Mouse (Mus musculus): ENCODE measurements at regions not wholly inside any gene's neighbourhood (a gene's known extent, or its start where the extent isn't known, plus 50 kb on each side); places are given as distances from the start of the nearest gene placed in this dataset.

DNA sequence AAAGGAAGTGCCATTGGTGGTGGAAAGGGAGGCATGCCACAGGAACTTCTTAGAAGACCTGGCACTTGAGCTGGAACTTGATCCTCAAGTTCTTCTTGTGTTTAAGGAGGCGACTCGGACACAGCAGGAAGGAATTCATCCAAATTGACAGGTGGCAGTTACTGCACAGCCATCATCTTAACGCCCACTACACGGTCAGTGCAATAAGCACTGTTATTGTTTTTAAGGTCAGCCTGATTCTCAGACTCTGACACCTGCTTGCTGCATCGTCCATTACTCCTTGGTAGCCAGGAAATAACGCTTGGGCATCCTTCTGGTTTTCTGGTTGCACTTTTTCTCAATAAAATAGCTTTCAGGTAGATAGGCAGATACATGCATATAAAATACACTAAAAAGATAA is 118.6 kb upstream of the Cdyl start:
- Histone ChIP-seq H3K4me2 (ENCODE audit: low read depth, low read length) (no peak overlapping the region), H3K9me3 (replicated peaks; ENCODE audit: control insufficient read depth, low read length) (no peaks in the 10 kb centered on the region), H3K36me3 (replicated peaks; ENCODE audit: control insufficient read depth, insufficient read depth, low read length) (no peaks in the 10 kb centered on the region), H3K27me3 (ENCODE audit: control insufficient read depth, insufficient read depth, low read length) (no peaks in the 10 kb centered on the region), H3K4me3 (ENCODE audit: low read depth, low read length) (no peak overlapping the region), H3K9ac (replicated peaks; ENCODE audit: low read depth, low read length) (no peak overlapping the region), H3K27ac (ENCODE audit: low read depth) (no peak overlapping the region), H3K4me1 (ENCODE audit: control insufficient read depth, insufficient read depth) (0 out of 2 replicates have a peak, but pooled peaks cover 5% of the 10 kb centered on the region)
- ATAC-seq (ENCODE audit: insufficient read depth, low read depth) (no peak), DNase-seq (ENCODE audit: low spot score) (no peak)
- TF ChIP-seq CTCF (IDR thresholded peaks at IDR 0.05; ENCODE audit: low read depth) (no peak), EP300 (IDR thresholded peaks at IDR 0.05; ENCODE audit: low read depth) (no peak)
- 81% methylated on average over 6 of the region's 6 CpGs for WGBS

DNA sequence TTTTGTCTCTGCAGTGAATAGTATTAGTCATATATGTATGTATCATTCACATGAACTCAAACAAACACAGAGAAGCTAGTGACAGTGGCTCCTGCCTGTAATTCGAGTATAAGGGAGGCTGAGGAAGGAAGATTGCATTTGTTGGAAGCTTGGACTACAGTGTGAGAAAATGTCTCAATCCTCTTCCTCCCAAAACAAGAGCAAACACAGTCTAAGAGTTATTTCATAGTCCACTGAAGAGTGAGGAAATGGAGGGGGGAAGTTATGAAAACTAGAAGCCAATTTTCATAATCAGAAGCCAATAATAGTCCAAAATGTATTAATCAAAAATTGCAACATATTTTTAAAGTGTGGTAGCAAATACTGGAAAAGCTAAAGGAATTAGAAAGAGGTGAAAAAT is 95.6 kb upstream of the Cdyl start:
- no peak for ATAC-seq (ENCODE audit: insufficient read depth, low read depth)
- no peak overlapping the region for H3K4me3 ChIP-seq (ENCODE audit: low read depth, low read length)
- no peaks in the 10 kb centered on the region for H3K4me1 ChIP-seq (ENCODE audit: control insufficient read depth, insufficient read depth)
- no peaks in the 10 kb centered on the region for H3K36me3 ChIP-seq (replicated peaks; ENCODE audit: control insufficient read depth, insufficient read depth, low read length)
- no peak overlapping the region for H3K9ac ChIP-seq (replicated peaks; ENCODE audit: low read depth, low read length)
- 34% methylated on average over 1 of the region's 1 CpGs for WGBS
- no peaks in the 10 kb centered on the region for H3K27me3 ChIP-seq (ENCODE audit: control insufficient read depth, insufficient read depth, low read length)
- no peak overlapping the region for H3K4me2 ChIP-seq (ENCODE audit: low read depth, low read length)
- no peaks in the 10 kb centered on the region for H3K9me3 ChIP-seq (replicated peaks; ENCODE audit: control insufficient read depth, low read length)
- H3K27ac ChIP-seq (ENCODE audit: low read depth), result no peak overlapping the region
- TF ChIP-seq EP300 (IDR thresholded peaks at IDR 0.05; ENCODE audit: low read depth) (no peak), CTCF (IDR thresholded peaks at IDR 0.05; ENCODE audit: low read depth) (no peak)
- no peak for DNase-seq (ENCODE audit: low spot score)

DNA sequence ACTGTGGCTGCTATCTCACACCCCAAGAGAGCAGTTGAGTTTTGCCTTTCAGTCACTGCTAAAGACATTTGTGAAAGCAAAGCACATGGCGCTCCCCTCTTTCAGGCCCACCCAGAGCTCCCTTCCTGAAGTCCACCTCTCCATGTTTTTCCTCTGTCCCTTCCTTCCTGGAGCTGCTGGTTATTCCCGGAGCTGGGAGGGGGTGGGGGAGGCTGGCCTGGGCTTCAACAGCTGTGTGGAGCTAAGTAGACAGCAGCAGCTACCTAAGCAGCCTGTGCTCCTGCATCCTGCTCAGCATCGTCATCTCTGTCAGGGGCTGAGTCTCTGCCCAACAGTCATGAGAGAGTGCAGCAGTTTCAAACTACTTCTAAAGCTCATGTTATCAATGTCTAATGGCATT is 78.0 kb upstream of the Cdyl start:
- H3K9ac ChIP-seq (replicated peaks; ENCODE audit: low read depth, low read length), result no peak overlapping the region
- ATAC-seq (ENCODE audit: insufficient read depth, low read depth), result 0 out of 2 replicates have a peak, but pooled peaks have one; percentile 36
- no peaks in the 10 kb centered on the region for H3K4me1 ChIP-seq (ENCODE audit: control insufficient read depth, insufficient read depth)
- H3K36me3 ChIP-seq (replicated peaks; ENCODE audit: control insufficient read depth, insufficient read depth, low read length), result no peaks in the 10 kb centered on the region
- no peaks in the 10 kb centered on the region for H3K27me3 ChIP-seq (ENCODE audit: control insufficient read depth, insufficient read depth, low read length)
- DNase-seq (ENCODE audit: low spot score), result no peak
- no peak overlapping the region for H3K4me2 ChIP-seq (ENCODE audit: low read depth, low read length)
- 17% methylated on average over 3 of the region's 3 CpGs for WGBS
- no peak overlapping the region for H3K27ac ChIP-seq (ENCODE audit: low read depth)
- TF ChIP-seq CTCF (IDR thresholded peaks at IDR 0.05; ENCODE audit: low read depth) (no peak), EP300 (IDR thresholded peaks at IDR 0.05; ENCODE audit: low read depth) (no peak)
- H3K4me3 ChIP-seq (ENCODE audit: low read depth, low read length), result no peak overlapping the region
- H3K9me3 ChIP-seq (replicated peaks; ENCODE audit: control insufficient read depth, low read length), result no peaks in the 10 kb centered on the region

DNA sequence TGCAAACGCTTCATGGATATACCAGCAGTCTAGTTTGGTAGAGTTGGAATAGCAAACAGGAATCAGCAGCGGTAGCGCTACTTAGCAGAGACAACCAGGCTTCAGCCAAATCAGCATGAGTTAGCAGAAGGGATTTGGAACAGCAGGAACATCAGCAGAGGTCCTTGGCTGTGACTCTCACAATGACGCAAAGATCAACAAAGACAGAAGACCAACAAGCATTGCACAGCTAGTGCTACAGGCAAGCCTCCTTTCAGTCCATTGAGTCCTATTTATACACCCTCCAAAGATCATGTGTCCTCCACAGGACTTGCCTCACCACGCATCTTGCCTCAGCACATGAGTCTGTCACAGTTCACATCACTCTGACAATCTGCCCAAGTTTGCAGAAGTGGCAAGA is 61.6 kb upstream of the Cdyl start:
- ATAC-seq (ENCODE audit: insufficient read depth, low read depth) (no peak), DNase-seq (ENCODE audit: low spot score) (no peak)
- H3K4me2 ChIP-seq (ENCODE audit: low read depth, low read length), result no peak overlapping the region
- no peak overlapping the region for H3K27ac ChIP-seq (ENCODE audit: low read depth)
- no peaks in the 10 kb centered on the region for H3K9me3 ChIP-seq (replicated peaks; ENCODE audit: control insufficient read depth, low read length)
- H3K4me1 ChIP-seq (ENCODE audit: control insufficient read depth, insufficient read depth), result no peaks in the 10 kb centered on the region
- WGBS, result 82% methylated on average over 5 of the region's 5 CpGs
- TF ChIP-seq CTCF (IDR thresholded peaks at IDR 0.05; ENCODE audit: low read depth), result no peak
- TF ChIP-seq EP300 (IDR thresholded peaks at IDR 0.05; ENCODE audit: low read depth), result no peak
- H3K27me3 ChIP-seq (ENCODE audit: control insufficient read depth, insufficient read depth, low read length), result no peaks in the 10 kb centered on the region
- H3K36me3 ChIP-seq (replicated peaks; ENCODE audit: control insufficient read depth, insufficient read depth, low read length), result no peaks in the 10 kb centered on the region
- H3K4me3 ChIP-seq (ENCODE audit: low read depth, low read length), result no peak overlapping the region
- H3K9ac ChIP-seq (replicated peaks; ENCODE audit: low read depth, low read length), result no peak overlapping the region

DNA sequence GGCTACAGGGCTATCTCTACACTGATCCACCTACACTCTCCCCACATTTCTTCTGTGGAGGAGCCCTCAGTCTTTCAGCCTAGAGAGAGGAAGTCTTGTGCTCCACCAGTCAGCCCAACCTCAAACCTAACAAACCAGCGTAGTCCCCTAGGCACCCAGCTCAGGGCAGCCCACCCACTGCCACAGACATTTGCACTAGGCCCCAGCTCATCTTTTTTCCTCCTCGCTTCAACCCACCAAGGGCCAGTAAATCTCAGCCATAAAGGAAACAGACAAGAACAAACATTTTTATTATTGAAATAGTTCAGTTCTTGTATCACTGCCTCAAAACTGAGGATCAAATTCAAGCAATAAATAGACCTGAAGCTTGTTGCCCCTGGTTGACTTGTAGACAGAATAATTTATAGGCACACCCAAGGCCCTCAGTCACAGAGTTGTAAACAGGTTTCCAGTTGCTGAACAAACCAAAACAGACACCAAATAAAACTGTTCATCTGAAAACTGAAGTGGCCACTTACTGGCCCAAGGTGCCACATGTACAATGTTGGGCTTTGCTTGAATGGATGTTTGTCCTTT is 58.0 kb upstream of the Cdyl start:
- Histone ChIP-seq H3K4me2 (ENCODE audit: low read depth, low read length) (no peak overlapping the region), H3K27ac (ENCODE audit: low read depth) (no peak overlapping the region), H3K27me3 (ENCODE audit: control insufficient read depth, insufficient read depth, low read length) (no peaks in the 10 kb centered on the region), H3K4me3 (ENCODE audit: low read depth, low read length) (no peak overlapping the region), H3K4me1 (ENCODE audit: control insufficient read depth, insufficient read depth) (peaks cover 6% of the 10 kb centered on the region; the same call in 1 of the 2 replicates), H3K36me3 (replicated peaks; ENCODE audit: control insufficient read depth, insufficient read depth, low read length) (no peaks in the 10 kb centered on the region), H3K9ac (replicated peaks; ENCODE audit: low read depth, low read length) (no peak overlapping the region), H3K9me3 (replicated peaks; ENCODE audit: control insufficient read depth, low read length) (no peaks in the 10 kb centered on the region)
- WGBS, result 82% methylated on average over 2 of the region's 2 CpGs
- no peak for DNase-seq (ENCODE audit: low spot score)
- TF ChIP-seq EP300 (IDR thresholded peaks at IDR 0.05; ENCODE audit: low read depth) (no peak), CTCF (IDR thresholded peaks at IDR 0.05; ENCODE audit: low read depth) (no peak)
- ATAC-seq (ENCODE audit: insufficient read depth, low read depth), result no peak

DNA sequence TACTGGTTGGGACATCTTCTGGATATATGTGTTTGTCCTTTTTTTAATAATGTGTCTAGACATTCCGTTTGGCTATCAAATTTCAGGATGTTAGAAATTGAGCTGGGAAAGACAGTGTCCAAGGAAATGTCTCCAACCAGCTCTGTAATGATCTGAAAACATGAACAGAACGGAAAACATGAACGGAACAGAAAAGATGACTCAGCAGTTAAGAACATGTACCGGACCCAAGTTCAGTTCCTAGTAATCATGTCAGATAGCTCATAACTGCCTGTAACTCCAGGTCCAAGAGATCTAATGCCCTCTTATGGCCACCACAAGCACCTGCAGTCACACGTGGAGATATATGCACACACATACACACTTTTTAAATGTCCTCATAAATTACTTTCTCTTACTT is 56.6 kb upstream of the Cdyl start:
- H3K27ac ChIP-seq (ENCODE audit: low read depth), result no peak overlapping the region
- no peak overlapping the region for H3K4me3 ChIP-seq (ENCODE audit: low read depth, low read length)
- H3K4me2 ChIP-seq (ENCODE audit: low read depth, low read length), result no peak overlapping the region
- ATAC-seq (ENCODE audit: insufficient read depth, low read depth), result no peak
- no peaks in the 10 kb centered on the region for H3K36me3 ChIP-seq (replicated peaks; ENCODE audit: control insufficient read depth, insufficient read depth, low read length)
- DNase-seq (ENCODE audit: low spot score), result no peak
- no peaks in the 10 kb centered on the region for H3K9me3 ChIP-seq (replicated peaks; ENCODE audit: control insufficient read depth, low read length)
- 87% methylated on average over 5 of the region's 5 CpGs for WGBS
- no peak for TF ChIP-seq EP300 (IDR thresholded peaks at IDR 0.05; ENCODE audit: low read depth)
- no peak for TF ChIP-seq CTCF (IDR thresholded peaks at IDR 0.05; ENCODE audit: low read depth)
- H3K9ac ChIP-seq (replicated peaks; ENCODE audit: low read depth, low read length), result no peak overlapping the region
- H3K27me3 ChIP-seq (ENCODE audit: control insufficient read depth, insufficient read depth, low read length), result no peaks in the 10 kb centered on the region
- peaks cover 6% of the 10 kb centered on the region; the same call in 1 of the 2 replicates for H3K4me1 ChIP-seq (ENCODE audit: control insufficient read depth, insufficient read depth)

Data from heart, postnatal 0 days (tissue).